Mouse (Mus musculus) c-Kit-positive CD71-positive TER-119-negative erythroid progenitor cells, embryonic 14.5 days (primary cell): ENCODE measurements around the gene Zfp976.
"Not testable (repeated sequence)": the region's sequence is repeated elsewhere in the genome, so short reads cannot be mapped to it uniquely, and the experiment has no call there.

Source experiments
- DNase-seq: peaks from one replicate; pipeline ENCODE4 v3.0.0-alpha.2; 2013; ENCODE audit warnings: low read depth

Gene Zfp976

GRCm38 (mm10) chr7:42642152-42643115 is at the start of gene Zfp976:
Zfp976 (minus strand) TSS chr7:42642588.
- peak; percentile 65 for DNase-seq

DNA sequence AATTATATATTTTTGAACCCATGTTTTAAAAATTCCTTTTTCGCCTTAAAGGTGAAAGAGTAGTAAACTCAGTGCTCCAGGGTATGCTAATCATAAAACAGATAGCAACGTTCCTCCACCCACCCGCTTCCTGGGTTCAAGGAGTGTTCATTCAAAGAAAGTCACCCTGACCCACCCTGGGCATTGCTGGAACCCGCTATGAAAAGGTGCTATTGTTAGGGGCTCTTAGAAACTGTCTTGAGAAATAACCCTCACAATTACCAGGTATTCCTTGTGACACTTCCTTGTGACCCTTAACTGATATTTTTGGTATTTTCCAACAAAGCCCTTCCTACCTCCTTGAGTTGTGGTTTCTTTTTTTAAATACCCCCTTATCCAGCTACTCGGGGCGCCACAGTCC is 37.7 kb upstream of the Zfp976 start:
- not testable (repeated sequence) for DNase-seq

GRCm38 (mm10) chr7:42679646-42680045 is 37.3 kb upstream of the Zfp976 start:
- DNase-seq: not testable (repeated sequence)

DNA sequence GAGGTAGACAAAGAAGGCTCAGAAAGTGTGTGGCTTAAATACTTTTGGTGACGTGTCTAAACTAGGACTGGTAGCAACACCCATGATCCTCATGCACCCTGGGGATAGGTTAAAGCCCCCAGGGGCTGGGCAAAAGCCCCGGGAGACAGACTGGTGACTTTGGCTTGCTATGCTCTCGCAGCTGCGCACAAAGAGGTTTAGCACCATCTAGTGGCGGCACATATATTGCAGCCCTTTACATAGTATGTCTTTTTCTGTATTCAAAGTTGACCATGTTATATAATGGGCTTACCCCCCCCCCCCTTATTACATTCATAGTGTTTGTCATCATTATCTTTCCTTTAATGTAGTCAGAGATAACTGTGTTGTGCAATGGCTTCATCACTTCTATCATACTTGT is 17.8 kb upstream of the Zfp976 start:
- not testable (repeated sequence) for DNase-seq

GRCm38 (mm10) chr7:42655211-42655610 is 12.8 kb upstream of the Zfp976 start:
- not testable (repeated sequence) for DNase-seq

- not testable (repeated sequence) for DNase-seq
Measured at GRCm38 (mm10) chr7:42643120-42643620, 782 bp upstream of the Zfp976 start.

- DNase-seq: not testable (repeated sequence)
Measured at GRCm38 (mm10) chr7:42631031-42631430, 11.4 kb downstream of the Zfp976 start.

DNA sequence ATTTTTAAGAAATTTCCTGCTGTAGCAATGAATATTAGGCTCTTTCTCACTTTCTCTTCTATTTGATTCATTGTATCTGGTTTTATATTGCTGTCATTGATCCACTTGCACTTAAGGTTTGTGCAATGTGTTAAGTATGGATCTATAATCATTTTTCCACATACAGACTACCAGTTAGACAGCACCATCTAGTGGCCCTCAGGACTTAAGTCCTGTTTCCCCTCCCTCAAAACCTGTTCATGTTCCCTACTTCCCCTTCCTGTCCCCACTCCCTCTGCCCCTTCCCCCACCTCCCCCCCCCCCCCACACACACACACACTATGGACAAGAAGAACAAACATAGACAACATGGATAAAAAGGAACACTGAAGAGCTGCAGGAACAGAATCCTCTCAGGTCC is 46.7 kb downstream of the Zfp976 start:
- DNase-seq: not testable (repeated sequence)

GRCm38 (mm10) chr7:42592413-42592812 is 50.0 kb downstream of the Zfp976 start, which contains the start of gene Zfp977:
Zfp977 (minus strand) TSS chr7:42592547.
- not testable (repeated sequence) for DNase-seq

DNA sequence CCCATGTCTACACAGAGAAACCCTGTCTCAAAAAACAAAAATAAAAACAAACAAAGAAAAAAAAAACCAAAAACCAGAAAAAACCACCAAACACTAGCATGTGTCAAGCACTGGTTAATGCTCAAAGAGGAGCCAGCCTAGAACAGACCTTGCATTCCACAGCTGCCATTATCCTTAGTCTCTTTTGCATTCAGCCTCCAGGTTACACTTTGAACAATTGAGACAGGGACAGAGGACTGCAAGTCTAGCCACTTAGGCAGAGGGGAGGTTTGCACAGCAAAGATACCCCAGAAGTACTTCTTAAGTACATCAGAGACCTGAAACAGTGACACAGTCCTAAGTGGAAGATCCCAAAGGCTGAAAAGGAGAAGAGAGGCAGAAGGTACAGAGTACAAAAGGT is 51.1 kb downstream of the Zfp976 start:
- not testable (repeated sequence) for DNase-seq

GRCm38 (mm10) chr7:42578488-42578887 is 63.9 kb downstream of the Zfp976 start, which contains the start of gene Gm21028:
Gm21028 (minus strand) TSS chr7:42578588.
- DNase-seq: no peak
